Mouse (Mus musculus) forebrain, embryonic 11.5 days (tissue): ENCODE results near the gene Pnrc1. TPM values are rescaled to one million over a fixed set of nuclear protein-coding genes. Genes with fewer than 3 reads are reported as not detected.

Experiments used
- ATAC-seq: fragments of 200-750 bp; cut with Nextera tagmentation; replicated peaks from 2 replicates; pipeline ENCODE4 v1.8.0; 2017; ENCODE audit warnings: moderate TSS enrichment; ENCODE audit not compliant: low FRiP score
- DNase-seq: peaks from one replicate; pipeline ENCODE4 v3.0.0-alpha.2; 2017; ENCODE audit warnings: low spot score
- H3K27ac ChIP-seq: fragments of 300-500 bp; sonication (generic); 2 replicates; pipeline ENCODE4 v1.5.1; 2014; ENCODE audit warnings: low read depth, low read length
- H3K27me3 ChIP-seq: fragments of 300-500 bp; sonication (generic); 2 replicates; pipeline ENCODE4 v1.6.1; 2014; ENCODE audit warnings: mild to moderate bottlenecking, low read length, mixed read lengths; ENCODE audit not compliant: control insufficient read depth, insufficient read depth
- H3K36me3 ChIP-seq: fragments of 300-500 bp; sonication (generic); 2 replicates; pipeline ENCODE4 v1.6.1; 2014; ENCODE audit warnings: mild to moderate bottlenecking, low read length, moderate library complexity, mixed read lengths; ENCODE audit not compliant: control insufficient read depth, insufficient read depth
- H3K4me1 ChIP-seq: fragments of 300-500 bp; sonication (generic); replicated peaks from 2 replicates; pipeline ENCODE4 v1.6.1; 2014; ENCODE audit warnings: low read length, mixed read lengths; ENCODE audit not compliant: control insufficient read depth, insufficient read depth
- H3K4me2 ChIP-seq: fragments of 300-500 bp; sonication (generic); 2 replicates; pipeline ENCODE4 v1.6.1; 2014; ENCODE audit warnings: low read depth, mild to moderate bottlenecking, low read length, moderate library complexity, mixed read lengths; ENCODE audit not compliant: severe bottlenecking
- H3K4me3 ChIP-seq: fragments of 300-500 bp; sonication (generic); 2 replicates; pipeline ENCODE4 v1.5.1; 2014; ENCODE audit warnings: low read depth, low read length
- H3K9ac ChIP-seq: fragments of 300-500 bp; sonication (generic); 2 replicates; pipeline ENCODE4 v1.6.1; 2014; ENCODE audit warnings: low read length
- H3K9me3 ChIP-seq: fragments of 300-500 bp; sonication (generic); 2 replicates; pipeline ENCODE4 v1.6.1; 2016; ENCODE audit warnings: low read length, mixed read lengths; ENCODE audit not compliant: control insufficient read depth
- WGBS: fragments of 180-500 bp; shearing (Covaris S2); extraction: QIAGEN DNeasy Blood & Tissue Kit; methylation state at CpG from one replicate; pipeline ENCODE4 v1.1.7; 2014; 5-methylcytosine and 5-hydroxymethylcytosine counted together
- polyA plus RNA-seq: library from polyadenylated mRNA; unstranded; fragments of >200 nt; fragmentation: Nextera tagmentation; extraction: Ambion mirVana; gene quantifications from 2 replicates; pipeline ENCODE4 v1.2.1, GENCODE M21; 2014

Gene Pnrc1
- polyA plus RNA-seq, 1 experiment from 2014 or later: 84.9 TPM

GRCm38 (mm10) chr4:33281891-33282685 lies 7.9 kb downstream of the Pnrc1 start:
- Histone ChIP-seq H3K9me3 (no peaks in the 10 kb centered on the region), H3K27ac (no peak overlapping the region), H3K4me3 (no peak overlapping the region), H3K9ac (no peak overlapping the region), H3K4me1 (no peaks in the 10 kb centered on the region), H3K27me3 (no peaks in the 10 kb centered on the region), H3K4me2 (no peak overlapping the region), H3K36me3 (no peaks in the 10 kb centered on the region)
- DNase-seq (no peak), ATAC-seq (no peak)
- WGBS: 86% methylated on average over 3 of the region's 3 CpGs

GRCm38 (mm10) chr4:33273437-33273836 lies 16.5 kb downstream of the Pnrc1 start:
- ATAC-seq (no peak), DNase-seq (no peak)
- Histone ChIP-seq H3K4me3 (no peak overlapping the region), H3K36me3 (no peaks in the 10 kb centered on the region), H3K4me2 (no peak overlapping the region), H3K27me3 (no peaks in the 10 kb centered on the region), H3K4me1 (no peaks in the 10 kb centered on the region), H3K27ac (no peak overlapping the region), H3K9me3 (no peaks in the 10 kb centered on the region), H3K9ac (no peak overlapping the region)
- WGBS: 87% methylated on average over 3 of the region's 3 CpGs

GRCm38 (mm10) chr4:33270386-33271314 lies 19.3 kb downstream of the Pnrc1 start:
- H3K9me3 ChIP-seq: no peaks in the 10 kb centered on the region
- no peak overlapping the region for H3K27ac ChIP-seq
- no peaks in the 10 kb centered on the region for H3K27me3 ChIP-seq
- ATAC-seq (no peak), DNase-seq (no peak)
- no peaks in the 10 kb centered on the region for H3K36me3 ChIP-seq
- WGBS: 82% methylated on average over 11 of the region's 11 CpGs
- no peak overlapping the region for H3K9ac ChIP-seq
- no peak overlapping the region for H3K4me3 ChIP-seq
- no peaks in the 10 kb centered on the region for H3K4me1 ChIP-seq
- no peak overlapping the region for H3K4me2 ChIP-seq

- 87% methylated on average over 11 of the region's 11 CpGs for WGBS
These were observed 24.8 kb downstream of the Pnrc1 start for GRCm38 (mm10) chr4:33264979-33265726.

GRCm38 (mm10) chr4:33262897-33263296 lies 27.1 kb downstream of the Pnrc1 start:
- H3K36me3 ChIP-seq: no peaks in the 10 kb centered on the region
- H3K4me3 ChIP-seq: no peak overlapping the region
- ATAC-seq (no peak), DNase-seq (no peak)
- H3K9ac ChIP-seq: no peak overlapping the region
- H3K4me2 ChIP-seq: no peak overlapping the region
- H3K4me1 ChIP-seq: no peaks in the 10 kb centered on the region
- 87% methylated on average over 1 of the region's 1 CpGs for WGBS
- H3K9me3 ChIP-seq: no peaks in the 10 kb centered on the region
- no peak overlapping the region for H3K27ac ChIP-seq
- H3K27me3 ChIP-seq: no peaks in the 10 kb centered on the region

More at GRCm38 (mm10) chr4:33264979-33265726, 24.8 kb downstream of the Pnrc1 start:
- Histone ChIP-seq H3K36me3 (no peaks in the 10 kb centered on the region), H3K27me3 (no peaks in the 10 kb centered on the region), H3K4me2 (no peak overlapping the region), H3K4me3 (no peak overlapping the region), H3K4me1 (no peaks in the 10 kb centered on the region), H3K9ac (no peak overlapping the region), H3K9me3 (no peaks in the 10 kb centered on the region), H3K27ac (no peak overlapping the region)
- DNase-seq (no peak), ATAC-seq (no peak)

- Histone ChIP-seq H3K4me3 (no peak overlapping the region), H3K27me3 (no peaks in the 10 kb centered on the region), H3K9me3 (no peaks in the 10 kb centered on the region), H3K27ac (no peak overlapping the region), H3K36me3 (no peaks in the 10 kb centered on the region), H3K9ac (no peak overlapping the region), H3K4me1 (no peaks in the 10 kb centered on the region), H3K4me2 (no peak overlapping the region)
- no peak for DNase-seq
- WGBS: 80% methylated on average over 7 of the region's 7 CpGs
- no peak for ATAC-seq
These were observed 28.6 kb downstream of the Pnrc1 start for GRCm38 (mm10) chr4:33261311-33261753.

- ATAC-seq: no peak
- no peaks in the 10 kb centered on the region for H3K4me1 ChIP-seq
- no peaks in the 10 kb centered on the region for H3K27me3 ChIP-seq
These were observed 29.7 kb downstream of the Pnrc1 start for GRCm38 (mm10) chr4:33260311-33260710.

GRCm38 (mm10) chr4:33257263-33257964 lies 32.5 kb downstream of the Pnrc1 start:
- H3K27ac ChIP-seq: no peak overlapping the region
- H3K4me1 ChIP-seq: no peaks in the 10 kb centered on the region
- no peaks in the 10 kb centered on the region for H3K36me3 ChIP-seq
- H3K4me3 ChIP-seq: no peak overlapping the region
- no peaks in the 10 kb centered on the region for H3K9me3 ChIP-seq
- H3K4me2 ChIP-seq: no peak overlapping the region
- DNase-seq (no peak), ATAC-seq (no peak)
- WGBS: 81% methylated on average over 11 of the region's 11 CpGs
- no peak overlapping the region for H3K9ac ChIP-seq
- H3K27me3 ChIP-seq: no peaks in the 10 kb centered on the region

More at GRCm38 (mm10) chr4:33260311-33260710, 29.7 kb downstream of the Pnrc1 start:
- Histone ChIP-seq H3K9me3 (no peaks in the 10 kb centered on the region), H3K4me2 (no peak overlapping the region), H3K27ac (no peak overlapping the region), H3K4me3 (no peak overlapping the region), H3K9ac (no peak overlapping the region), H3K36me3 (no peaks in the 10 kb centered on the region)
- DNase-seq: no peak
